Mouse (Mus musculus): ENCODE measurements at regions not wholly inside any gene's neighbourhood (a gene's known extent, or its start where the extent isn't known, plus 50 kb on each side); places are given as distances from the start of the nearest gene placed in this dataset.

- H3K4me3 ChIP-seq (ENCODE audit: insufficient read depth, low read length), result no peak overlapping the region
- no peaks in the 10 kb centered on the region for H3K4me1 ChIP-seq (ENCODE audit: control insufficient read depth, insufficient read depth, low read length)
- H3K27ac ChIP-seq (ENCODE audit: insufficient read depth, low read length), result no peak overlapping the region
- TF ChIP-seq CTCF (IDR thresholded peaks at IDR 0.05; ENCODE audit: extremely low read depth, insufficient read depth, low read length) (no peak), POLR2A (IDR thresholded peaks at IDR 0.05; ENCODE audit: extremely low read depth, insufficient read depth, low read length) (no peak)
Measured at GRCm38 (mm10) chr3:148728513-148729241, 261.7 kb downstream of the Adgrl2 start.

DNA sequence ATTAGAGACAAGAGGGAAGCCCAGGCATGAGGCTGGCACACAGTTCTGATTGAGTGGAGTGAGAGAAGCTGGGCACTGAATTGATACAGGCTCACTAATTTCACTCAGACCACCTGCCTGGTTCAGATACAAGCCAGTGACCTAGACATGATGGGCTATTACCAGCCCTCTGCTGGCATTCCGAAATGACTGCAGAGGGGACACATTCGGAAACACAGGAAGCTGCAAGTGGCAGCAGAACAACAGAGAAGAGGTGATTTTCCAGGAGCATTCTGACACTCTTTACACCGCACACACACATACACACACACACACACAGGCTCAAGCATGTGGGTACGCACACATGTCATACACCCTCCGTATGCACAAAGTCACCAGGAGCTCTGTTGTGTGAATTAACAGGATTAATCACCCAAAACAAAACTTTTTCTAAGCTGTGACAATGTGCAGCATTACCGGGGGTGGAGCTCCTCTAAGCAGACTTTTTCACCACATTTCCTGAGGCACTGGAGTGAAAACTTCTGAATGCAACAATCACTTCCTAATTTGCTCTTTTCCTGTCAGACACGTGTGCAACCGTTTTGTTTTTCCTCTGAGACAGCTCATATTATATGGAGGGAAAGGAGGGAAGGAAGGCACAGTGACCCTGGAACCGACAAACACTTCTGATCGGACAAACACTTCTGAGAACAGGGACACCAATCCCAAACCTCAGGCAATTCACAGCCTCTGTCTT, 263.6 kb downstream of the Adgrl2 start:
- no peak for TF ChIP-seq CTCF (IDR thresholded peaks at IDR 0.05; ENCODE audit: extremely low read depth, insufficient read depth, low read length)
- no peak for TF ChIP-seq POLR2A (IDR thresholded peaks at IDR 0.05; ENCODE audit: extremely low read depth, insufficient read depth, low read length)

GRCm38 (mm10) chr3:148696555-148696954, 293.8 kb downstream of the Adgrl2 start:
- no peak overlapping the region for H3K27ac ChIP-seq (ENCODE audit: insufficient read depth, low read length)
- TF ChIP-seq CTCF (IDR thresholded peaks at IDR 0.05; ENCODE audit: extremely low read depth, insufficient read depth, low read length) (no peak), POLR2A (IDR thresholded peaks at IDR 0.05; ENCODE audit: extremely low read depth, insufficient read depth, low read length) (no peak)
- no peak overlapping the region for H3K4me3 ChIP-seq (ENCODE audit: insufficient read depth, low read length)
- no peaks in the 10 kb centered on the region for H3K4me1 ChIP-seq (ENCODE audit: control insufficient read depth, insufficient read depth, low read length)

More for the DNA sequence above, 263.6 kb downstream of the Adgrl2 start:
- no peak overlapping the region for H3K4me3 ChIP-seq (ENCODE audit: insufficient read depth, low read length)
- no peak overlapping the region for H3K27ac ChIP-seq (ENCODE audit: insufficient read depth, low read length)
- no peaks in the 10 kb centered on the region for H3K4me1 ChIP-seq (ENCODE audit: control insufficient read depth, insufficient read depth, low read length)

GRCm38 (mm10) chr3:148695453-148695852, 294.9 kb downstream of the Adgrl2 start:
- Histone ChIP-seq H3K4me3 (ENCODE audit: insufficient read depth, low read length) (no peak overlapping the region), H3K27ac (ENCODE audit: insufficient read depth, low read length) (no peak overlapping the region), H3K4me1 (ENCODE audit: control insufficient read depth, insufficient read depth, low read length) (no peaks in the 10 kb centered on the region)
- TF ChIP-seq POLR2A (IDR thresholded peaks at IDR 0.05; ENCODE audit: extremely low read depth, insufficient read depth, low read length) (no peak), CTCF (IDR thresholded peaks at IDR 0.05; ENCODE audit: extremely low read depth, insufficient read depth, low read length) (no peak)

DNA sequence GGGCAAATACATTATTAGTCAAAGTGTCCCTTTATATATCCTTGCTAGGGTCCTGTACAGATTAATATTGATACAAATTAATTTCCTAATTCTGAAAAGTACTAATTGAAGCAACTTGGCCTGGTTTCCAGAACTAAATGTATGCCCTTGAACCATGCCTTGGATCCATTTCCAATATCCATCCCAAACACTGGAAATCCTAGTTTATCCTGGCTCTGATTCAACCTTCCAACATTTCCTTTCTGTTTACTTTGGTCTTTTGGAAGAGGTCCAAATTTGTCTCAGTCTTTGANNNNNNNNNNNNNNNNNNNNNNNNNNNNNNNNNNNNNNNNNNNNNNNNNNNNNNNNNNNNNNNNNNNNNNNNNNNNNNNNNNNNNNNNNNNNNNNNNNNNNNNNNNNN, 307.2 kb downstream of the Adgrl2 start:
- Histone ChIP-seq H3K4me1 (ENCODE audit: control insufficient read depth, insufficient read depth, low read length) (no peaks in the 10 kb centered on the region), H3K27ac (ENCODE audit: insufficient read depth, low read length) (no peak overlapping the region), H3K4me3 (ENCODE audit: insufficient read depth, low read length) (no peak overlapping the region)
- TF ChIP-seq POLR2A (IDR thresholded peaks at IDR 0.05; ENCODE audit: extremely low read depth, insufficient read depth, low read length) (no peak), CTCF (IDR thresholded peaks at IDR 0.05; ENCODE audit: extremely low read depth, insufficient read depth, low read length) (no peak)

DNA sequence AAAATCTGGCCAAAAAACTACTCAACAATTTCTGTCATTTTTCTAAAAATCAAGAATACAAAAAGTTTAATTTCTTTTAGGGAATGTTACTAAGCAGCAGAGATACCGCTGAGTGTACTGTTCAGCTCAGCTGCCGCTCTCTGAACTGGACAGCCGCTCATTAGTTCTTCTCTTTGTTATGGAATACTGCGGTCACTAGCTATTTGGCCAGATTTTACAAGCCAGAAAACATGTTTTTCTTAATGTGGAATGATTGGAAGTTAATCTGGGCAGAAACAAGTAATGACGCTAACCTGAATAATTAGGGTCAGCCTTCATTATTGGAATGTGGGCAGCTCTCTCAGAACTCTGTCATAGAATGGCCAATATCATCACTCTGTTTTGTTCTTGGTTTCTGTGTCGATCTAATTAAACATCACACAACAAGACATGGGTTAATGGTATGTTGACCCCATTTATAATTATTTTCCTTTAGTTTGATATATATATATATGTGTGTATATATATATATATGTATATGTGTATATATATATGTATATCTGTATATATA, 307.8 kb downstream of the Adgrl2 start:
- H3K4me3 ChIP-seq (ENCODE audit: insufficient read depth, low read length), result no peak overlapping the region
- no peak for TF ChIP-seq POLR2A (IDR thresholded peaks at IDR 0.05; ENCODE audit: extremely low read depth, insufficient read depth, low read length)
- no peak for TF ChIP-seq CTCF (IDR thresholded peaks at IDR 0.05; ENCODE audit: extremely low read depth, insufficient read depth, low read length)
- H3K27ac ChIP-seq (ENCODE audit: insufficient read depth, low read length), result no peak overlapping the region
- no peaks in the 10 kb centered on the region for H3K4me1 ChIP-seq (ENCODE audit: control insufficient read depth, insufficient read depth, low read length)

- H3K4me1 ChIP-seq (ENCODE audit: control insufficient read depth, insufficient read depth, low read length), result no peaks in the 10 kb centered on the region
- no peak overlapping the region for H3K27ac ChIP-seq (ENCODE audit: insufficient read depth, low read length)
- TF ChIP-seq POLR2A (IDR thresholded peaks at IDR 0.05; ENCODE audit: extremely low read depth, insufficient read depth, low read length) (no peak), CTCF (IDR thresholded peaks at IDR 0.05; ENCODE audit: extremely low read depth, insufficient read depth, low read length) (no peak)
- no peak overlapping the region for H3K4me3 ChIP-seq (ENCODE audit: insufficient read depth, low read length)
Measured at GRCm38 (mm10) chr3:148681186-148681585, 309.2 kb downstream of the Adgrl2 start.

- Histone ChIP-seq H3K4me3 (ENCODE audit: insufficient read depth, low read length) (no peak overlapping the region), H3K4me1 (ENCODE audit: control insufficient read depth, insufficient read depth, low read length) (no peaks in the 10 kb centered on the region), H3K27ac (ENCODE audit: insufficient read depth, low read length) (no peak overlapping the region)
- TF ChIP-seq CTCF (IDR thresholded peaks at IDR 0.05; ENCODE audit: extremely low read depth, insufficient read depth, low read length) (no peak), POLR2A (IDR thresholded peaks at IDR 0.05; ENCODE audit: extremely low read depth, insufficient read depth, low read length) (no peak)
Measured at GRCm38 (mm10) chr3:148680737-148681136, 309.6 kb downstream of the Adgrl2 start.

DNA sequence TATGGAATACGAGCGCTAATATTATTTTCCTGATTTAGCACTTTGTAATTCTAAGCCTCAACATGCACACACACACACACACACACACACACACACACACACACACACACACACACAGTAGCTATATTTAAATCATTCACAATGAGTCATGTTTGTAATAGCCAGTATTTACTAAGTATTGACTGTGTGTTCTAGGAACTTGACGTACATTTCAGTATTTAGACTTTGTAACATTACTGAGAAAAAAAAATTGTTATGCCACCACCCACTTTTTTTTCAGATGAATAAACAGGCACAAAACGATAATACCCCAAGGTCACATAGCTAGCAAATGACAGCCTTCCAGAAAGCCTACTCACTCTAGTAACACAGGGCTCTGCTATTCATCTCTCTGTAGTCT, 310.3 kb downstream of the Adgrl2 start:
- H3K4me3 ChIP-seq (ENCODE audit: insufficient read depth, low read length), result no peak overlapping the region
- TF ChIP-seq POLR2A (IDR thresholded peaks at IDR 0.05; ENCODE audit: extremely low read depth, insufficient read depth, low read length), result no peak
- no peak for TF ChIP-seq CTCF (IDR thresholded peaks at IDR 0.05; ENCODE audit: extremely low read depth, insufficient read depth, low read length)
- no peak overlapping the region for H3K27ac ChIP-seq (ENCODE audit: insufficient read depth, low read length)
- H3K4me1 ChIP-seq (ENCODE audit: control insufficient read depth, insufficient read depth, low read length), result no peaks in the 10 kb centered on the region
